Mouse (Mus musculus) ES-Bruce4 (cell line): ENCODE results near the gene Wfdc5. TPM values are rescaled to one million over a fixed set of nuclear protein-coding genes. Genes with fewer than 3 reads are reported as not detected.

Experiments
- H3K27ac ChIP-seq: 2 replicates; pipeline ENCODE4 v1.5.1; 2012; ENCODE audit warnings: low read length, inconsistent platforms; ENCODE audit not compliant: insufficient read depth
- H3K27me3 ChIP-seq: 2 replicates; pipeline ENCODE4 v1.6.1; 2012; ENCODE audit warnings: mild to moderate bottlenecking, low read length, inconsistent platforms; ENCODE audit not compliant: control insufficient read depth, poor library complexity, insufficient read depth, severe bottlenecking
- H3K36me3 ChIP-seq: 2 replicates; pipeline ENCODE4 v1.6.1; 2012; ENCODE audit warnings: inconsistent platforms, mild to moderate bottlenecking, low read length, moderate library complexity; ENCODE audit not compliant: control insufficient read depth, poor library complexity, insufficient read depth, severe bottlenecking
- H3K4me1 ChIP-seq: one replicate; pipeline ENCODE4 v1.8.1; 2011; ENCODE audit warnings: low read length; ENCODE audit not compliant: control insufficient read depth, insufficient read depth
- H3K4me3 ChIP-seq: 2 replicates; pipeline ENCODE4 v1.5.1; 2011; ENCODE audit warnings: low read depth, mild to moderate bottlenecking, low read length
- H3K9ac ChIP-seq: 2 replicates; pipeline ENCODE4 v1.6.1; 2012; ENCODE audit warnings: low read depth, mild to moderate bottlenecking, inconsistent platforms; ENCODE audit not compliant: poor library complexity, severe bottlenecking
- H3K9me3 ChIP-seq: replicated peaks from 2 replicates; pipeline ENCODE4 v1.6.1; 2012; ENCODE audit warnings: mild to moderate bottlenecking, low read length, inconsistent platforms; ENCODE audit not compliant: control insufficient read depth, poor library complexity, insufficient read depth, severe bottlenecking
- CTCF ChIP-seq: IDR thresholded peaks from one replicate; pipeline ENCODE4 v1.8.1; 2011; ENCODE audit warnings: low read depth, low read length
- EP300 ChIP-seq: IDR thresholded peaks from 2 replicates; pipeline ENCODE4 v1.6.1; 2011; ENCODE audit warnings: low read depth, low read length; ENCODE audit not compliant: insufficient read depth
- POLR2A ChIP-seq: IDR thresholded peaks from one replicate; pipeline ENCODE4 v1.8.1; 2011; ENCODE audit warnings: low read length; ENCODE audit not compliant: insufficient read depth
- polyA plus RNA-seq: library from polyadenylated mRNA; stranded (reverse); fragments of >200 nt; gene quantifications from 2 replicates; pipeline ENCODE4 v1.2.4, GENCODE M21; 2011; ENCODE audit warnings: low read depth; ENCODE audit not compliant: missing spikeins, insufficient read depth, insufficient read length

Gene Wfdc5
- polyA plus RNA-seq, 1 experiment: not detected

DNA sequence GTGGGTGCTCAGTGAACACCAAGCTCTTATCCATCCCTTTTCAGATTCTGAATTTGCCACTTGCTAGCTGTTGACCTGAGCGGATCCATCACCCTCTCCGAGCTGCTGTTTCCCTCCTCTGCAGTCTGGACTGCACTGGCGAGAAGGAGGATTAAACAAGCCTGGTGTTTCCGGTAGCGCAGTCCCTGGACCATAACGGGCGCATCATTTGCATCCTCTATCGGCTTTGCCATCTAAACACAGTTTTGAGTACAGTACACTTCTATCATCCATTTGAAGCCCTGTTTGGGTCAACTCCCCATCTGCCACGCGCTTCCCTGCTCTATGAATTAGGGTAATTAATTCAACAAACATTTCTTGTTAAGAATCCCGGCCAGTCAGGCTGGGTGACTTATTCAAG is 12.2 kb downstream of the Wfdc5 start:
- TF ChIP-seq CTCF (no peak), POLR2A (no peak), EP300 (no peak)
- no peaks in the 10 kb centered on the region for H3K36me3 ChIP-seq
- H3K27me3 ChIP-seq: peaks cover 16% of the 10 kb centered on the region
- H3K9me3 ChIP-seq: no peaks in the 10 kb centered on the region
- H3K4me1 ChIP-seq: no peaks in the 10 kb centered on the region
- H3K9ac ChIP-seq: no peak overlapping the region
- H3K4me3 ChIP-seq: no peak overlapping the region
- no peak overlapping the region for H3K27ac ChIP-seq

DNA sequence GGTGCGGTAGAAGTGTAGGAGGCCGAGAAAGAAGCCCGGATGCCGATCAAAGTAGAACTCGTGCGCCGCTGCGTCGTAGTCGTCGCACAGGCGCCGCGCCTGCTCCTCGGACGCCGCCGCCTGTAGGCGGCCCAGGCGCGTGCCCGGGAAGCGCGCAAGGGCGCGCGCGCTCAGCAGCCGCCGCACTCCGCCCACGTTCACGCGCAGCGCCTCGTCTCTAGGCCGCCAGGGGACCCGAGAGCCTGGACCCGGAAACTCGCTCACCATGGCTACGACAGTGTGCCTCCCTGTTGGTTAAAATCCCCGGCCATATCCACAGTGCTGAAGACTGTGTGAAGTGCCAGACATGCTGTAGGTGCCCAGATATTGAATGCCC is 14.0 kb downstream of the Wfdc5 start:
- H3K4me3 ChIP-seq: peak overlapping the region; percentile 45
- no peak overlapping the region for H3K27ac ChIP-seq
- no peaks in the 10 kb centered on the region for H3K9me3 ChIP-seq
- H3K27me3 ChIP-seq: peaks cover 16% of the 10 kb centered on the region
- no peak overlapping the region for H3K9ac ChIP-seq
- H3K36me3 ChIP-seq: no peaks in the 10 kb centered on the region
- H3K4me1 ChIP-seq: no peaks in the 10 kb centered on the region
- TF ChIP-seq POLR2A: no peak
- TF ChIP-seq EP300: no peak
- no peak for TF ChIP-seq CTCF

- Histone ChIP-seq H3K4me3 (peak overlapping the region; percentile 45), H3K9me3 (no peaks in the 10 kb centered on the region), H3K36me3 (no peaks in the 10 kb centered on the region), H3K4me1 (no peaks in the 10 kb centered on the region), H3K27me3 (peaks cover 16% of the 10 kb centered on the region), H3K27ac (no peak overlapping the region), H3K9ac (no peak overlapping the region)
- no peak for TF ChIP-seq POLR2A
- TF ChIP-seq CTCF: no peak
- no peak for TF ChIP-seq EP300
These were observed 14.6 kb downstream of the Wfdc5 start for GRCm38 (mm10) chr2:164167752-164168570.

GRCm38 (mm10) chr2:164164941-164165340 is 17.6 kb downstream of the Wfdc5 start:
- Histone ChIP-seq H3K36me3 (no peaks in the 10 kb centered on the region), H3K27me3 (peaks cover 11% of the 10 kb centered on the region), H3K9ac (no peak overlapping the region), H3K4me3 (no peak overlapping the region), H3K27ac (no peak overlapping the region), H3K4me1 (no peaks in the 10 kb centered on the region), H3K9me3 (no peaks in the 10 kb centered on the region)
- no peak for TF ChIP-seq CTCF
- TF ChIP-seq POLR2A: no peak
- no peak for TF ChIP-seq EP300

DNA sequence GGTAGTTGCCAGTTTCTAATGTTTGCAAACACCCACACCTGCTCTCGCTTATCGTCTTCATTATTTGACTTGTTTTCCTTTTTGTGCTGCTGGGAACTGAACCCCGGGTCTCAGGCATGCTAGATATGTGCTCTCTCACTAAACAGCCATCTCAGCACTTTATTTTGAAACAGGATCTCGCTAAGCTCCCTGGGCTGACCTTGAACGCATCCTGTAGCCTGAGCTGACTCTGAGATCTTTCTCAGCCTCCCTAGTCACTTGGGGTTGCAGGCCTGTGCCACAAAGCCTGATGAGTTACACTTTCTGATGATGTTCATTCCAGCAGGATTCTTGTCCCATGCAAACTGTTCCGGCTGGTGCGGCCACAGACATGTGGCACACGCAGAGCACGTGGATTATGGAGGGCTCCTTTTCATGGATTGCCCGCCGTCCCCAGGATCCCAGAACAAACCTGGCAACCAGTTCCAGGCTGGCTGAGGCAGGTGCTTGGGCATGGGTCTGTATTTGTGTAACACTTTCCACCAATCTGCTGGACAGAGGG is 21.0 kb downstream of the Wfdc5 start:
- H3K27me3 ChIP-seq: 0 out of 2 replicates have a peak, but pooled peaks cover 2% of the 10 kb centered on the region
- no peak overlapping the region for H3K27ac ChIP-seq
- H3K9me3 ChIP-seq: no peaks in the 10 kb centered on the region
- no peak overlapping the region for H3K4me3 ChIP-seq
- H3K9ac ChIP-seq: no peak overlapping the region
- TF ChIP-seq POLR2A (no peak), EP300 (no peak), CTCF (no peak)
- no peaks in the 10 kb centered on the region for H3K4me1 ChIP-seq
- H3K36me3 ChIP-seq: no peaks in the 10 kb centered on the region

GRCm38 (mm10) chr2:164158838-164159237 is 23.7 kb downstream of the Wfdc5 start:
- Histone ChIP-seq H3K9me3 (no peaks in the 10 kb centered on the region), H3K36me3 (no peaks in the 10 kb centered on the region), H3K4me1 (no peaks in the 10 kb centered on the region), H3K27ac (no peak overlapping the region), H3K9ac (no peak overlapping the region), H3K4me3 (no peak overlapping the region), H3K27me3 (no peaks in the 10 kb centered on the region)
- TF ChIP-seq EP300: no peak
- no peak for TF ChIP-seq POLR2A
- TF ChIP-seq CTCF: no peak
